Mouse (Mus musculus) fibroblast of lung, adult 2 months (primary cell): ENCODE results near the gene Dgkq.

ENCODE experiments used
- DNase-seq: peaks from one replicate; pipeline ENCODE4 v3.0.0-alpha.2; 2011; ENCODE audit warnings: low read depth

Dgkq gene

GRCm38 (mm10) chr5:108668977-108669936 is at the start of gene Dgkq:
Gene Dgkq (minus strand): TSS chr5:108669672.
- peak; percentile 63 for DNase-seq

DNA sequence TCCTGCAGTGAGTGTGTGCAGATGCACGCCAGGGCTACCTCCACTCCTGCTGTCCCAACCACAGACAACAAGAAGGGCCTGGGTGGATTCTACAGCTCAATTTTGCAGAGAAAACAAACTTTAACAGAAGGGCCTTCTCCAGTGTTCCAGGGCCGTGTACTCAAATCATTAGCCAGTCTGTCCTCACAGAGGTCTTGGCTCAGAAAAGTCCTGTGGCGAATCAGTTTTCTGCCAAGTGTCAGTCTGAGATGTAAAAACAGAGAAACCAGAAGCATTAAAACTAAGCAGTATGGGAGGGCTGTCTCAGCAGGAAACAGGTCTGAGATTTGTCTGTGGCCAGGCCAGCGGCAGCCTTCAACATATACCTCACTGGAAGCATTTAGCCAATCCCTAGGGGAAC is 48.6 kb upstream of the Dgkq start:
- peak; percentile 63 for DNase-seq

GRCm38 (mm10) chr5:108715974-108716373 is 46.5 kb upstream of the Dgkq start:
- no peak for DNase-seq

- DNase-seq = peak; percentile 80
Observed at GRCm38 (mm10) chr5:108714149-108714548, 44.7 kb upstream of the Dgkq start.

DNA sequence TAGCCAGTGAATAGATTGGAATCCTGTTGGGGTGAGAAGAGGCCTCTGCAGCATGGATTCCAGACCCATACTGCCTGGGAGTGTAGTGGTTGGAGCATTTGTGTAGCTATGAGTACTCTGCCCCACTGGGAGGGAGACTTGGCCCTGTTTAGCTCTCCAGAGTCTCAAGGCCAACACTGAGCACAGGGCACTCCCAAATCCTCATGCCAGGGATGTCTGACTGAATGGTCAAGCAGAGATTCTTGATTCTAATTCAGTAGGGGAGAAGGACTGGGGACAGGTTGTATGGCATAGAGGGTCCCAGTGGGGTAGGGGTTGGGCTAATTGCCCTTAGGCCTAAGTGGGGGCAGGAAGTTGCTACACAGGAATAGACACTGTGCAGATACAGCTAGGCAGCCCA is 44.2 kb upstream of the Dgkq start:
- peak; percentile 71 for DNase-seq

DNA sequence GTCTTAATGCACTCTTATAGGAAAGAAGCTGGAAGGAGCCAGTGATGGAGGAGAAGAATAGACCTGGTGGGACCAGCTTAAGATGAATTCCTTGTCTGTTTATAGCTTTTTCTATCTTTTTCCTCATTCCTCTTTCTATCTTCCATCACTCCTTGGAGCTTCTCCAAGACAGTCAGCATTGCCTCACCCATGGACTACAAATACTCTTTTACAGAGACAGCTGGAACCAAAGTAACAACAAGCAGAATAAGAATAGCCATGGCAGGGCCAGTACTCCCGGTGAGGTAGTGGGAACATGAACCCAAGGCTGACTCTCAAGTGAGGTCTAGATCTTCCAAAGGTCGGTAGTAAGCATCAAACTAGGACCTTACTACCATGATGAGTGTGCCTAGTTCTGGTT is 43.6 kb upstream of the Dgkq start:
- DNase-seq = no peak

DNA sequence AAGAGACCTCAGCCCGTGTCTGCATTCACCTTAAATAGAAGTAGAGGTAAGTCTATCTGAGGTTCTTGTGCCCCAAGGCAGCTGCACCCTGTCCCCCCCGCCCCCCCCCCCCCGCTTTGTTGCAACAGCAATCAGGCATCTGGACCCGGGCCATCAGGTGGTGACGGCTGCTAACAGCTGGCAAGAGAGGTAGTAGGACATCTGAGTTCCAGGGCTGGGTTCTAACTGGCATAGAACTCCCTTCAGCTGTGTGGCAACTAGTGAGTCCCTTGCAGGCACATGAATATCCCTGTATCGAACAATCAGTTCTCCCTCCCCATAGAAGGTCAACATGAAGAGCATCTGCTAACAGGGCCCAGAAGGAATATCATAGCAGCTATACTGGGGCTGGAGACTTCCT is 42.5 kb upstream of the Dgkq start:
- no peak for DNase-seq

GRCm38 (mm10) chr5:108708981-108709731 is 39.7 kb upstream of the Dgkq start:
- no peak for DNase-seq

DNA sequence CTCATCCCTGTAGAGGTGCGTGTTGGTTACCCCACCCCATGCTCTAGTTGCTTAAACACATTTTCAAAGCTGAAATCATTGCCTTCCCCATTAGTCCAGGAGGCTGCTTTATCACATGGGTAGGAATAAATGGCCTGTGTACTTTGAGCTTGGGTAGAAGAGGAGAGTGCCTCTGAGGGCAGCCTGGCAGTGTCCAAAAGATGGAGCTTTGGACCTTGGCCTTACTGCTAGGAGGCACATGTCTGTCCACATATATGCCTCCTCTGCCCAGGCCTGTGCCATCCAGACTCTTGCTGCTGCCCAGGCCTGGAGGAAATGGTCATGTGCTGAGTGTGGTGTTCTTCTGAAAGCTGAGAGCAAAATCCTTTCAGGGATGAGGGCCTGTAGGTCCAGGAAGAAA is 38.9 kb upstream of the Dgkq start:
- no peak for DNase-seq

- no peak for DNase-seq
Observed at GRCm38 (mm10) chr5:108707758-108708157, 38.3 kb upstream of the Dgkq start.

- DNase-seq = no peak
Observed at GRCm38 (mm10) chr5:108703754-108704626, 34.5 kb upstream of the Dgkq start.

- no peak for DNase-seq
Observed at GRCm38 (mm10) chr5:108701341-108702021, 32.0 kb upstream of the Dgkq start.

GRCm38 (mm10) chr5:108700346-108700745 is 30.9 kb upstream of the Dgkq start:
- no peak for DNase-seq

DNA sequence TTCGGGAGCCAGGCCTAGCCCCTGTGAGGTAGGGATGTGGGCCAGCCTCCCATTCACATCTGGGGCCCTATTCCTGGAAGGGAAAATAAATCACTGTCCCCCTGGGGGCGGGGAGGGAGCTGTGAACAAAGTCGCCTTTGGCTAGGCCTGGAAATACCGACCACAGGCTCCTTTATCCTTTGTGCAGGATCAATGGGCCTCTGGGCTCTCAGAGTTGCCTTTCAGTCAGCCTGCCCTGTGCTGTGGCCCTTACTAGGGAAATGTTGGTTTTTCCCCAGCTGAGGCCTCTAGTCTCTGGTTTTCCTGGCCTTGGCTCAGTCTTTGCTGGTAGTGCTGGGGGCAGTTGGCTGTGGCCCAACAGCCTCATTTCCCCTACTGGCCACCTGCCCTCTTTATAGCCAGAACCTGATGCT is 27.9 kb upstream of the Dgkq start:
- peak; percentile 82 for DNase-seq

DNA sequence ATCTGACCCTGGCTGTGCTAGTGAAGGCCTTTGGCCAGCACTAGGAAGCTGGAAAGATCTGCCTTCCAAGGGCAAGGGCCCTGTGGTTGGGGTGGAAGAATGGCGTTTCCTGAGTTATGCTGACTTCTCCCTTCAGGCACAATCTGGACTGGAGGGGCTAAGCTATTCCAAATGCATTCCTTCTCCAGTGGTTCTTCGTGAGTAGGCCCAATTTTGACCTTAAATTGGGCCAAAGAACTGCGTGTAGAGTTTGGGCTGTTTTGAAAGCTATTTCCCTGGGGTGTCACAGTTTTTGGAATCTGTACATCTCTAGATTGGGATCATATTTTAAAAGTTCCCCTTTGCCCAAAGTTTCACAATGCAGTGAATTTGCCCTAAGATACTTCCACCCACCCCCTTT is 27.1 kb upstream of the Dgkq start:
- DNase-seq = peak; percentile 42

- DNase-seq = no peak
Observed at GRCm38 (mm10) chr5:108695861-108696260, 26.4 kb upstream of the Dgkq start.

DNA sequence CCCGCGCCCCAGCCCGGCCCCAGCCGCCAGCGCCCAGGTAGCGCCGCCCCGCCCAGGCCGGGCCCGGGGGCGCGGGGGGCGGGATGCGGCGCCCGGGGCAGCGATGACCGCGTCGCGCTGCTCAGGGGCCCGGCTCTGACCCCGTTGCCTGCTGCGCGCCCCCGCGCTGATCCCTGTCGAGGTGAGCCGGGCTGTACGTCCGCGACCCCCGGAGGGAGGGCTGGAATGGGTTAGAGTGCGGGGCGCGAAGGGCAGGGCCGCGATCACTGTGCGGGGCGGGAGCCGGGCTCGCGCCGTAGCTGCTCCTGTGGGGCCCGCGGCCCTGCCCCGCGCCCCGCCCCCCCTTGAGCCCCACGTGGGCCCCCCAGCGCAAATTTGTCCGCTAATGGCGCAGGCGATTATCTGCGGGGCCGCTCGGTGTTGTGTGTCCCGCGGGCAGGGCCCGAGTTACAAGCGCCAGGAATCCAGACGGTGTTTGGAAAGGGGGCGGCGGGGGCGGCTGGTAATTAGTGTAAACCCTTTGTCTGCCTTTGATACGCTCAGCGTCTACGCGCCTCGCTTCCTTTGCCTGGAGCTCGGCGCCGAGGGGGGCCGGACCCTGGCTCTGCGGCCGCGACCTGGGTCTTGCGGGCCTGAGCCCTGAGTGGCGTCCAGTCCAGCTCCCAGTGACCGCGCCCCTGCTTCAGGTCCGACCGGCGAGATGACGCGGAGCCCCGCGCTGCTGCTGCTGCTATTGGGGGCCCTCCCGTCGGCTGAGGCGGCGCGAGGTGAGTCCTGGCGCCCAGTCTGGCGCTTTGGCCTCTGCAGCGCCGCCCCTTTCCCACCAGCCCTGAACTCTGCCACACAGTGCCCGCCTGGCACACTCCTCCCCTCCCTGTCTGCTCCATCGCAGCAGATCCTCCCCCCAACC is 25.1 kb upstream of the Dgkq start:
- no peak for DNase-seq

DNA sequence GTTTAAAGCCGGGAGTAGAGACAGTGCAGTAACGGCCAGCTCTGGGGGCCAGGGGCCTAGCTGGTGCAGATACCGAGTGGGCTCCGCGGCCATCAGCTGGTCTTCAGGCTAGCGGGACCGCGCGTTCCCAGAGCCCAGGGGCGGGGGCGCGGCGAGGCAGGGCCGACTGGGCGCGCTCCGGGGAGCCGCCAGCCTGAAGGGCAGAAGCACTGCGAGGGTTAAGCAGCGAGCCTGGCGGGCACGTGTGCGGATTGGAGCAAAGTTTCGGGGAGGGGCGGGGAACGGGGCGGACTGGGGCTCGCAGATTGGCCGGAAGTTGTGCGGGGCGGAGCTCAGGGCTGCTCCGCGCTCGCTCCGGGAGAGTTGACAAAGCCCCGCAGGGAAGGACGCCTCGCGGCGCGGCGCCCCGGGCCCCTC is 24.4 kb upstream of the Dgkq start:
- peak; percentile 79 for DNase-seq

GRCm38 (mm10) chr5:108692271-108692670 is 22.8 kb upstream of the Dgkq start, which contains the start of gene Fgfrl1:
Gene Fgfrl1 (plus strand): TSS chr5:108692382.
- DNase-seq = no peak

DNA sequence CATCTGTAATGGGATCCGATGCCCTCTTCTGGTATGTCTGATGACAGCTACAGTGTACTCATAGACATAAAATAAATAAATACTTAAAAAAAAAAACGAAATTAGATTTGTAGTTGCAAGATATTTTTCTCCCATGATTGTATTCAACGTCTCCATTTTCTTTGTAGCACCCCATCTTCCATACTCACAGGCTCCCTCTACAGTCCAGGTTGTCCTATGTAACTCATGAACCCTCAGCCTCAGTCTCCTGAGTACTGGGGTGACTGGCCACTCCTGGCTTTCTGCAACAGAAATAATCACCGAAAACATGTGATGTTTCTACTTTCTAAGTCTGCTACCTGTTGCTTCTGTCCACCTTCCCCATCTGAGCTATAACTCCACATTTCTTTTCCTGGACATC is 21.7 kb upstream of the Dgkq start:
- DNase-seq = no peak
